ENCODE assay signal across 14 mouse cellular contexts in genomic region chr12:80498356-80498755, GRCm38 (mm10). TPM values are rescaled to one million over a fixed set of nuclear protein-coding genes. Genes with fewer than 3 reads are reported as not detected.
DNase-seq lines count a peak whose midpoint lies in the region; ATAC-seq and TF ChIP-seq lines count a peak whose summit lies in the region.
"Had no signal": no experiment of that assay in that cellular context is flagged by ENCODE, and none has a peak within 500 bp of the region (broad histone marks: within the 10 kb centered on the region; RNA-seq: fewer than 3 reads in every experiment).

No protein-coding gene starts in this region.

- H3K4me1 ChIP-seq in embryonic facial prominence, embryonic 11.5 days (ENCODE audit: control insufficient read depth, insufficient read depth, low read length): no peaks in the 10 kb centered on the region
- no peaks in the 10 kb centered on the region for H3K4me1 ChIP-seq in embryonic facial prominence, embryonic 10.5 days
- H3K4me1 ChIP-seq in midbrain, embryonic 15.5 days: no peaks in the 10 kb centered on the region
- H3K4me1 ChIP-seq: forebrain, embryonic 12.5 days; lung, embryonic 15.5 days had no signal

- no peaks in the 10 kb centered on the region for H3K9me3 ChIP-seq in embryonic facial prominence, embryonic 11.5 days (replicated peaks; ENCODE audit: control insufficient read depth, low read length)
- 0 out of 2 replicates have a peak, but pooled peaks cover 3% of the 10 kb centered on the region for H3K9me3 ChIP-seq in embryonic facial prominence, embryonic 10.5 days
- H3K9me3 ChIP-seq in midbrain, embryonic 15.5 days: no peaks in the 10 kb centered on the region
- H3K9me3 ChIP-seq: forebrain, embryonic 12.5 days; lung, embryonic 15.5 days had no signal

- peak; percentile 77 for TF ChIP-seq CTCF in layer of hippocampus, adult 2 months (conservative IDR thresholded peaks at IDR 0.05)

- H3K36me3 ChIP-seq in embryonic facial prominence, embryonic 11.5 days (replicated peaks; ENCODE audit: control insufficient read depth, insufficient read depth, low read depth, low read length): no peaks in the 10 kb centered on the region
- peaks cover 17% of the 10 kb centered on the region for H3K36me3 ChIP-seq in embryonic facial prominence, embryonic 10.5 days (replicated peaks)
- peaks cover 3% of the 10 kb centered on the region; the same call in 1 of the 2 replicates for H3K36me3 ChIP-seq in midbrain, embryonic 15.5 days (replicated peaks)

- 56% methylated on average over 4 of the region's 4 CpGs for WGBS in embryonic facial prominence, embryonic 11.5 days
- WGBS in embryonic facial prominence, embryonic 10.5 days: 63% methylated on average over 4 of the region's 4 CpGs
- WGBS in midbrain, embryonic 15.5 days: 52% methylated on average over 4 of the region's 4 CpGs

- no peak overlapping the region for H3K4me2 ChIP-seq in embryonic facial prominence, embryonic 11.5 days (ENCODE audit: low read depth, low read length)
- H3K4me2 ChIP-seq in midbrain, embryonic 15.5 days: no peak overlapping the region
- H3K4me2 ChIP-seq: forebrain, embryonic 12.5 days; lung, embryonic 15.5 days had no signal

- no peak overlapping the region for H3K27ac ChIP-seq in embryonic facial prominence, embryonic 11.5 days (replicated peaks; ENCODE audit: low read depth, low read length)
- H3K27ac ChIP-seq in embryonic facial prominence, embryonic 10.5 days (replicated peaks): no peak overlapping the region
- H3K27ac ChIP-seq in layer of hippocampus, adult 2 months: no peak overlapping the region
- H3K27ac ChIP-seq in midbrain, embryonic 15.5 days: no peak overlapping the region
- H3K27ac ChIP-seq: forebrain, embryonic 12.5 days; lung, embryonic 15.5 days had no signal

- no peak for ATAC-seq in embryonic facial prominence, embryonic 11.5 days (replicated peaks; ENCODE audit: insufficient number of reproducible peaks, low FRiP score, low TSS enrichment, low read depth)
- ATAC-seq in midbrain, embryonic 15.5 days (replicated peaks): no peak

- no peaks in the 10 kb centered on the region for H3K27me3 ChIP-seq in embryonic facial prominence, embryonic 11.5 days (ENCODE audit: control insufficient read depth, insufficient read depth, low read length)
- no peaks in the 10 kb centered on the region for H3K27me3 ChIP-seq in embryonic facial prominence, embryonic 10.5 days (replicated peaks; ENCODE audit: low read depth, poor library complexity, severe bottlenecking)
- H3K27me3 ChIP-seq in midbrain, embryonic 15.5 days (replicated peaks): no peaks in the 10 kb centered on the region
- H3K27me3 ChIP-seq: forebrain, embryonic 12.5 days; lung, embryonic 15.5 days had no signal

- H3K9ac ChIP-seq in embryonic facial prominence, embryonic 11.5 days (replicated peaks; ENCODE audit: low read length): no peak overlapping the region
- no peak overlapping the region for H3K9ac ChIP-seq in midbrain, embryonic 15.5 days
- H3K9ac ChIP-seq: forebrain, embryonic 12.5 days; lung, embryonic 15.5 days had no signal

- DNase-seq in embryonic facial prominence, embryonic 11.5 days (ENCODE audit: low spot score): peak; percentile 38
- DNase-seq in embryonic facial prominence, embryonic 10.5 days (ENCODE audit: low spot score): no peak
- DNase-seq in layer of hippocampus, adult 2 months (ENCODE audit: low spot score in 2 of 2): no peak
- DNase-seq in layer of hippocampus, postnatal 14 days (ENCODE audit: low spot score in 2 of 2): no peak
- DNase-seq in 3T3-L1 (ENCODE audit: low read depth, low spot score): peak; percentile 40
- DNase-seq in adipocyte (ENCODE audit: low spot score): peak; percentile 52
- DNase-seq in layer of hippocampus, adult 9-11 months: no peak
- DNase-seq: embryo, embryonic 11 days; heart, postnatal 36 days had no signal

- H3K4me3 ChIP-seq in embryonic facial prominence, embryonic 11.5 days (ENCODE audit: low read depth, low read length): no peak overlapping the region
- H3K4me3 ChIP-seq in embryonic facial prominence, embryonic 10.5 days: no peak overlapping the region
- H3K4me3 ChIP-seq in layer of hippocampus, adult 2 months: no peak overlapping the region
- H3K4me3 ChIP-seq in midbrain, embryonic 15.5 days: no peak overlapping the region
- H3K4me3 ChIP-seq: forebrain, embryonic 12.5 days; lung, embryonic 15.5 days had no signal

RNA-seq across cellular contexts. Expression of gene Galnt16, which starts 19.7 kb away (rescaled TPM):
- polyA plus RNA-seq in embryonic facial prominence, embryonic 11.5 days (2014; fragmentation: Nextera tagmentation; extraction: Ambion mirVana): 6.9 and 7.0 TPM in 2 replicates
- polyA plus RNA-seq in embryonic facial prominence, embryonic 10.5 days (2016; fragmentation: Nextera tagmentation; extraction: Ambion mirVana): 14.1 and 16.4 TPM in 2 replicates
- total RNA-seq in layer of hippocampus, adult 2 months (2021): 100 to 1,000 TPM; 166 to 181 TPM
- 100 to 1,000 TPM; 126 to 127 TPM for total RNA-seq in layer of hippocampus, postnatal 14 days (2021)
- 39.5 and 42.4 TPM in 2 replicates for polyA plus RNA-seq in midbrain, embryonic 15.5 days (2015; fragmentation: Nextera tagmentation; extraction: Ambion mirVana)
- total RNA-seq: granulocyte monocyte progenitor cell, adult 5-6 weeks; monocyte, adult 5-6 weeks had no signal

RNA-seq across cellular contexts. Expression of gene Exd2, which starts 35.5 kb away (rescaled TPM):
- polyA plus RNA-seq in embryonic facial prominence, embryonic 11.5 days (2014; fragmentation: Nextera tagmentation; extraction: Ambion mirVana): 34.9 and 36.2 TPM in 2 replicates
- 30.8 and 32.4 TPM in 2 replicates for polyA plus RNA-seq in embryonic facial prominence, embryonic 10.5 days (2016; fragmentation: Nextera tagmentation; extraction: Ambion mirVana)
- total RNA-seq in layer of hippocampus, adult 2 months (2021): 100 to 1,000 TPM; 105 to 122 TPM
- total RNA-seq in layer of hippocampus, postnatal 14 days (2021): 10 to 100 TPM; 70.3 to 71.3 TPM
- 59.6 and 69.7 TPM in 2 replicates for polyA plus RNA-seq in midbrain, embryonic 15.5 days (2015; fragmentation: Nextera tagmentation; extraction: Ambion mirVana)

Comparison
In these comparisons a context has a peak if more than half of its experiments do, and no peak if none do; other contexts are left out.
1. DNase-seq: peak in embryonic facial prominence, embryonic 11.5 days (single experiment), 3T3-L1 (single experiment) and adipocyte (single experiment); none in embryonic facial prominence, embryonic 10.5 days (single experiment), layer of hippocampus, adult 2 months (0 of 2), layer of hippocampus, postnatal 14 days (0 of 2) and layer of hippocampus, adult 9-11 months (single experiment).